Mouse (Mus musculus): ENCODE results near the gene Psen2. TPM values are rescaled to one million over a fixed set of nuclear protein-coding genes. Genes with fewer than 3 reads are reported as not detected.

Psen2 gene
- total RNA-seq, 2 experiments from 2014 or later = 7.9 to 8.0 TPM

DNA sequence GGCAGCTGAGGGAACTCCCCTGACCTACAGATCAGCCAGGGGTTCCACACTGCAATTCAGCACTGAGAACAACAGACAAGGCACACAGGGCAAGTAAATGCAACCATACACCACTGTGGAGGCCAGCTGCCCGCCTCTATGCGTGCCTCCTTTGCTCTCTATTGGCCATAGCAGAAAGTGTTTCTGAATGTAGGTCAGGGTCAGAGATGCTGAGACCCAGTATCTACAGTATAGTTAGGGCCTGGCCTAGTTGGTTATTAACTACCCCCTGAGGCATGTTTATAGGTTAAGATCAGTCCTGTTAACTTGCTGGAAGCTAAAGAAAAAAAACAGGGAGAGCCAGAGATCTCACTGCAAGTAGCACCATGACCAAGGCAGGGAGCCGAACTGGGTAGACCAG lies 80.5 kb downstream of the Psen2 start:
- intact Hi-C loops (cut with DNase I) = no loop called here

DNA sequence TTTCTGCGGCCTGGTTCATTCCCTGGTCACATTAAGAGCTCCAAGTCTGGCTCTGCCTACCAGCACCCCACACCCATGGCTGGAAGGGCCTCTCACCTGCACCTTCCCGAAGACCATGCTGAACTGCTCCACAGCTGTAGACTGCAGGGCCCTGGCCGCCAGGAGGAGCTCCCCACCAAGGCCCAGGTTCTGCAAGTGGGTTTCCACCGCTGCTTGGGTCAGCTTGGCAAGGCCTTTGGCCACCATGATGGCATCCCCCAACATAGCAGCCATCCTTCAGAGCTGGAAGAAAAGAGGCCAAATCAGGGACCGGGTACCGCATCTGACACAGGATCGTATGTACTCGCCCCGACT lies 81.3 kb downstream of the Psen2 start:
- intact Hi-C loops (cut with DNase I) = no loop called here
- DNase-seq = no peak

More for the DNA sequence above, 80.5 kb downstream of the Psen2 start:
- no peak for DNase-seq

DNA sequence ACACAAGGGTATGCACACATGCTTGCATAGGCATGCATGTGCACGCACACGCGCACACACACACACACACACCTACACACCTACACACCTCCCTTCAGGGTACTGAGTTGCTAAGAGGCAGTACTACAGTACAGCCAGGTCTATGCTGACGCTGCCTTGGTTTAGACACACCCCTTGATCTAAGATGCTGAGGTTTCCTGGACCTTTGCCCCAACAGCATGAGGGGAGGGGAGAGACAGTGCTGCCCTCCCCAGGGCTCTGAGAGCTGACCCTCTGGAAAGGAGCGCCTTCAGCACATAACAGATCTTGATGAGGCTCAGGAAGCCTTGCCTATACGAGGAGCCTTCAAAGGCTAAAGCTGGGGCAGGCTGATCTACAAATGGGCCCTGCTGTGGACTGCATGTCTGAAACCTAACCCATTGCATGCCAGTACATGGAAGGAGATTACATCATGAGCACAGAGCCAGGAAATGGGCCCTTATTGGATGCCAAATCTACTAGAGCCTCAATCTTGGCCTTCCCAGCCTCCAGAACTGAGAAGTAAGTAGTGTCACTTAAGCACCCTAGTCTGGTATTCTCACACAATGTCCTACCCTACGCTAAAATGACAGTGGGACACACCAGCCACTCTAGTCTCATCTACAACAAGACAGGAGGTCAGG lies 81.8 kb downstream of the Psen2 start:
- intact Hi-C loops (cut with DNase I) = no loop called here
- DNase-seq = no peak

DNA sequence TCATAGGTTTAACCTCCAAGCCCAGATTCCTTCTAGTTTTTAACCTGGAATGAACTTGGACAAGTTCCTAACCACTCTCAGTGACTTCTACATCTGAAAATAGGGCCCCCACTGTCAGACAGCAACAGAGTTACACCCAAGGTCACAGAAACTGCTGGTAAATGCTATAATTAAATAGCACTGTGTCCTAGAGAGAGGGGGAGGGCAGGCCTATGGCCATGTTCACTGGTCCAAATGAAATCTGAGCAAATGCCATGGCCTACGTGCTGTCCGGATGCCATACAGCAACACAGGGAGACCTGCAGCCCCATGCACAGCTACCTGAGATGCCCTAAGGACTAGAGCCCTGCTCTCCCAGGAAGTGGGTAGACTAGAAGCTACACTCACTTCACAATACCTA lies 83.4 kb downstream of the Psen2 start:
- no peak for DNase-seq
- intact Hi-C loops (cut with DNase I) = no loop called here

DNA sequence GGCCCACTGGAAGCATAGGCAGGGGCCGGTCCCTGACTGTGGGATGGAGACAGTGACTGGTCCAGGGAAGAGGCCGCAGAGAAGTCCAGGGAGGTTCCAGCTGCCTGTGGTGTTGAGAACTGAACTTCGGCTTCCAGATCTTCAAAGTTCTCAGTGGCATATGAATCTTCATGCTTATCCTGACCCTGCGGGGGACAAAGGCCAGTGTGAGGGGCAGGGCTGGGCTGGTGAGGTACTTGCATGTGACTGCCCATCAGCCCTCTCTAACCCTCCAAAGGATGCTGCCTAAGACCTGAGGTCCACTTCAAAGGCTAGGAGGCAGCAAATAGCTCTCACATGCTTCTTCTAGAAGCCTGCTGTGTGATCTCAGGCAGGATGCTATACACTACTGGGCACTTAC lies 84.1 kb downstream of the Psen2 start:
- DNase-seq = no peak
- intact Hi-C loops (cut with DNase I) = no loop called here

DNA sequence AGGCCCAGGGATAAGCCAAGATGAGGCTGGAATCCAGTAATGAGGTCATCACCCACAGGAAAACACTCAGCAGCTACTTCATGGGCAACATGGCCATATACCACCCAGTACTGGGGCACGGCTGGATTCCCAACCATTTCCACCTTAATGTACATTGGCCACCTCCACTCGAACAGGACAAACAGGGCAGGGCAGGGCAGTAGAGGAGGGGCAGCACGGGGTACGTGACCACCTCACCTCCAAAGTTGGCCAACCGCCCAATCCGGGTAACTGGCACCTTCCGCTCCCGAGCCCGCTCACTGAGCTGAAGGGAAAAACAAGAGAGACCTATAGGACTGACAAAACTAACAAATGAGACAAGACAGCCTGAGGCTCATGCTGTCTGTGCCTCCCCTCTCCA lies 84.9 kb downstream of the Psen2 start:
- intact Hi-C loops (cut with DNase I) = no loop called here
- no peak for DNase-seq

Other genes starting within 250 kb of the Psen2 start
- 1,000 to 10,000 TPM in 1 of 2 experiments, 100 to 1,000 TPM in 1; 793 to 1,026 TPM for gene Coq8a, start 63.8 kb downstream of the Psen2 start, total RNA-seq (2021)
- 10 to 100 TPM; 16.0 to 18.2 TPM for gene Itpkb, start 67.0 kb upstream of the Psen2 start, total RNA-seq (2021)
- under 1 TPM; 0.18 to 0.42 TPM for gene Stum, start 220.1 kb upstream of the Psen2 start, total RNA-seq (2021)

Data from gastrocnemius, postnatal 36 days (tissue).